Mouse (Mus musculus): ENCODE measurements around the gene Mrpl42.

The Mrpl42 gene

GRCm38 (mm10) chr10:95457367-95458049 is 44.2 kb downstream of the Mrpl42 start:
- DNase-seq: no peak

DNA sequence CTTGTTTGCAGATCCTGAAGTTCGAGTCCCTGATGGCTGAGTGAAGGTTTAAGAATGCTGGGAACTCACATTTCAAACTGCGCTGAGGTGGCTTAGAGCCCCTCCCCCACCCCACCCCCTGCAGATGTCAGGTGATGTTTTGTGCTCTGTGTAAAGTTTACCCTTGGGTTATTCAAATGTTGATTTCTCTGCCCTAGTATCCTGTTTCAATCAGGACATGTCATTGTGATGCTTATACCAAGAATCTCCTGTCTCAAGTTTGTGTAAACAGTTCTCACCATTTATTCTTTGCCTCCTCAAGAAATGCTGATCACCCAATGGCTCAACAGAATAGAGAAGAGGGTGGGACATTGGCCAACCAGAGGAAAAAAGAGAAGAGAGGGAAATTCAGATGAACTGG is 45.6 kb downstream of the Mrpl42 start:
- no peak for DNase-seq

DNA sequence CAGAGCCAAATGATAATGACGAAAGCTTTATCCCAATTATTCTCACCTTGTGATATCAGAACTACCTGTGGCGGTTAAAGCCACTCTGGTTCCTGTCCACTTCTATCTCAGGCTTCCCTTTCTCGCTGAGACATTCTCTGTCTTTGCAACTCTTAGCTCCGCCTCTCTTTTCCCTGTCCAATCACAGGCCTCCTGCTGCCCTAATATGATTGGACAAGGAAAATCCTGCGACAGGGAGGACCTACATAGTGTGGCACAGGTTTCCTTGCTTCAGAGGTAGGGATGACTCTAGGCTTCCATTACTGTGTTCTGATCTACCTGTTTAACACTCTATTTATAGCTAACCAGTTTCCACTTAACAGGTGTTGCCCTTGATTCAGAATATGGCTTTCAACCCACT is 48.5 kb downstream of the Mrpl42 start:
- DNase-seq: no peak

- no peak for DNase-seq
These were observed 52.7 kb downstream of the Mrpl42 start for GRCm38 (mm10) chr10:95449033-95449432.

- DNase-seq: no peak
These were observed 53.8 kb downstream of the Mrpl42 start for GRCm38 (mm10) chr10:95447954-95448353.

GRCm38 (mm10) chr10:95445104-95446056 is 56.4 kb downstream of the Mrpl42 start:
- DNase-seq: no peak

GRCm38 (mm10) chr10:95442334-95442733 is 59.4 kb downstream of the Mrpl42 start:
- DNase-seq: no peak

DNA sequence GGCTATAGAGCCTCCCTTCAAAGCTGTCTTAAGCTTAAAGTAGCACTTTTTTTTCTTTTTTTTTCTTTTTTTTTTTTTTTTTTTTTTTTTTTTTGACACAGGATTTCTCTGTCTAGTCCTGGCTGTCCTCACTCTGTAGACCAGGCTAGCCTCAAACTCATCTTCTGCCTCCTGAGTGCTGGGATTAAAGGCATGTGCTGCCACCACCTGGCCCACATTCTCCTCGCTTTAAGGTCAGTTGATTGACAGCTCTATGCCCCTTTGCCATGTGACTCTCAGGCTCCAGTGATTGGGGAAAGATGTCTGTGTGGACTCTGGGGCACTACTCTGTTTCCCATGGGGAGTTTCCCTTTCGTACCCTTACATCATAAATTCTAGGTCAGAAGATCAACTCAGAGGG is 61.2 kb downstream of the Mrpl42 start:
- no peak for DNase-seq

DNA sequence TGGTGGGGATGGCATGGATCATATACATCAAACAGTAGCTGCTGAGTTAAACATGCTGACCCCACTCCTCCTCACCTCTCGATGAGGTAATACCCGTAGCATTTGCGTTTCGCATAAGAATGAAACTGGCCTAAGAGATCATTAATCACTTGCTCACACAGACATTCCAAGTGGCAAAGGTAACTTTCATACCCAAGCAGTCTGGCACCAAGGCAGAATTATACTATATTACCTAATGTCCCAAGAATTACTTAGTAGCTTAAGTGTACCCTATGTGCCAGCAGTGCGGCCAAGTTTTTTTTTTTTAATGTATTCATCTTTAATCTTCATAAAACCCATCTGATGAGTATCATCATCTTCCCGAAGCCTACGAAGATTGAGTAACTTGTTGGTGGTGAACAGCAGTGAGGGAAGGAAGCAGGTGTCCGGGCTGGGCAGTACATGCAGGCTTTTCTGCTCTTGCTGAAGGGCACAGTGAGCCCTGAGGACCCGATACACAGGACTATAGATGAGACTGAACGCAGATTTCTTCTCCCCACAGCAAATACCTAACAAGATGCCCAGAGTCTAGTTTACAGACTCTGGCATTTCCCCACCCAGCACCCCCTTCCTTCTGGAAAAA is 61.9 kb downstream of the Mrpl42 start:
- DNase-seq: no peak

GRCm38 (mm10) chr10:95438941-95439340 is 62.8 kb downstream of the Mrpl42 start:
- no peak for DNase-seq
